In genomic region chr9:111056519-111056797, GRCm38 (mm10) we compare ENCODE assay signal across 8 mouse cellular contexts. TPM values are rescaled to one million over a fixed set of nuclear protein-coding genes. Genes with fewer than 3 reads are reported as not detected.
DNase-seq lines count a peak whose midpoint lies in the region; ATAC-seq lines count a peak whose summit lies in the region.

No protein-coding gene starts in this region.

- no peaks in the 10 kb centered on the region for H3K27me3 ChIP-seq in kidney, embryonic 16.5 days (ENCODE audit: insufficient read depth, low read length)
- H3K27me3 ChIP-seq in hindbrain, embryonic 16.5 days (replicated peaks; ENCODE audit: control insufficient read depth, insufficient read depth, low read length), result no peaks in the 10 kb centered on the region
- no peaks in the 10 kb centered on the region for H3K27me3 ChIP-seq in midbrain, embryonic 15.5 days (replicated peaks)

- H3K9me3 ChIP-seq in kidney, embryonic 16.5 days (ENCODE audit: low read length), result no peaks in the 10 kb centered on the region
- no peaks in the 10 kb centered on the region for H3K9me3 ChIP-seq in hindbrain, embryonic 16.5 days (ENCODE audit: control insufficient read depth, low read length)
- no peaks in the 10 kb centered on the region for H3K9me3 ChIP-seq in midbrain, embryonic 15.5 days

- no peaks in the 10 kb centered on the region for H3K36me3 ChIP-seq in kidney, embryonic 16.5 days (ENCODE audit: insufficient read depth, low read length)
- H3K36me3 ChIP-seq in hindbrain, embryonic 16.5 days (ENCODE audit: control insufficient read depth, insufficient read depth, low read length), result no peaks in the 10 kb centered on the region
- no peaks in the 10 kb centered on the region for H3K36me3 ChIP-seq in midbrain, embryonic 15.5 days (replicated peaks)

- no peak for ATAC-seq in kidney, embryonic 16.5 days (ENCODE audit: low FRiP score, low TSS enrichment)
- no peak for ATAC-seq in hindbrain, embryonic 16.5 days
- ATAC-seq in midbrain, embryonic 15.5 days (replicated peaks), result no peak

- no peak overlapping the region for H3K27ac ChIP-seq in kidney, embryonic 16.5 days (ENCODE audit: low read length)
- peak overlapping the region; percentile 73 for H3K27ac ChIP-seq in brown adipose tissue, adult 24 weeks (replicated peaks; ENCODE audit: low read depth, low read length)
- no peak overlapping the region for H3K27ac ChIP-seq in hindbrain, embryonic 16.5 days (ENCODE audit: low read depth, low read length)
- no peak overlapping the region for H3K27ac ChIP-seq in midbrain, embryonic 15.5 days

- WGBS in kidney, embryonic 16.5 days, result 4% methylated on average over 11 of the region's 11 CpGs
- WGBS in hindbrain, embryonic 16.5 days, result 45% methylated on average over 11 of the region's 11 CpGs
- 35% methylated on average over 11 of the region's 11 CpGs for WGBS in midbrain, embryonic 15.5 days

- H3K9ac ChIP-seq in kidney, embryonic 16.5 days (replicated peaks; ENCODE audit: low read length), result peak overlapping the region; percentile 63
- 0 out of 2 replicates have a peak overlapping the region, but pooled peaks have one; percentile 6 for H3K9ac ChIP-seq in hindbrain, embryonic 16.5 days (ENCODE audit: low read depth, low read length)
- no peak overlapping the region for H3K9ac ChIP-seq in midbrain, embryonic 15.5 days

- DNase-seq in kidney, postnatal 10 days, result no peak
- DNase-seq in urinary bladder, postnatal 10 days (ENCODE audit: low spot score), result no peak
- DNase-seq in embryo, embryonic 10 days (ENCODE audit: low spot score), result no peak
- DNase-seq in adrenal gland, adult 2 months, result no peak

- peaks cover 11% of the 10 kb centered on the region; the same call in 1 of the 2 replicates for H3K4me1 ChIP-seq in kidney, embryonic 16.5 days (ENCODE audit: insufficient read depth, low read length)
- peaks cover 4% of the 10 kb centered on the region for H3K4me1 ChIP-seq in brown adipose tissue, adult 24 weeks (ENCODE audit: control insufficient read depth, insufficient read depth, insufficient read length, low read length)
- H3K4me1 ChIP-seq in hindbrain, embryonic 16.5 days (ENCODE audit: control insufficient read depth, insufficient read depth, low read depth, low read length), result no peaks in the 10 kb centered on the region
- H3K4me1 ChIP-seq in midbrain, embryonic 15.5 days, result no peaks in the 10 kb centered on the region

- peak overlapping the region; percentile 50 for H3K4me3 ChIP-seq in kidney, embryonic 16.5 days (ENCODE audit: low read length)
- peak overlapping the region; percentile 73 for H3K4me3 ChIP-seq in brown adipose tissue, adult 24 weeks (ENCODE audit: insufficient read depth, low read depth, low read length)
- H3K4me3 ChIP-seq in hindbrain, embryonic 16.5 days (ENCODE audit: low read length), result peak overlapping the region; percentile 19
- H3K4me3 ChIP-seq in midbrain, embryonic 15.5 days, result no peak overlapping the region

- H3K4me2 ChIP-seq in kidney, embryonic 16.5 days (replicated peaks; ENCODE audit: low read depth, low read length), result peak overlapping the region; percentile 59
- peak overlapping the region; percentile 46 for H3K4me2 ChIP-seq in hindbrain, embryonic 16.5 days (ENCODE audit: low read length)
- H3K4me2 ChIP-seq in midbrain, embryonic 15.5 days, result peak overlapping the region; percentile 11

RNA-seq across cellular contexts. Expression of gene Ccrl2, which starts 0.9 kb away (rescaled TPM):
- 0.96 and 1.2 TPM in 2 replicates for polyA plus RNA-seq in kidney, embryonic 16.5 days (2015; fragmentation: Nextera tagmentation; extraction: Ambion mirVana)
- 1.3 and 1.6 TPM in 2 replicates for polyA plus RNA-seq in brown adipose tissue, adult 24 weeks (2012; ENCODE audit: insufficient read depth, insufficient read length, missing spikeins)
- 0.86 and 1.2 TPM in 2 replicates for polyA plus RNA-seq in hindbrain, embryonic 16.5 days (2015; fragmentation: Nextera tagmentation; extraction: Ambion mirVana)
- polyA plus RNA-seq in midbrain, embryonic 15.5 days (2015; fragmentation: Nextera tagmentation; extraction: Ambion mirVana), result 1.1 and 1.2 TPM in 2 replicates
- 10 to 100 TPM in 1 of 2 experiments, 1 to 10 TPM in 1; 8.0 to 10.1 TPM for total RNA-seq in adrenal gland, adult 2 months (2021)
- polyA plus RNA-seq in adrenal gland, adult 2 months (2012; rRNA removed), result 4.8 and 5.2 TPM in 2 replicates

RNA-seq across cellular contexts. Expression of gene Ltf, which starts 37.4 kb away (rescaled TPM):
- polyA plus RNA-seq in kidney, embryonic 16.5 days (2015; fragmentation: Nextera tagmentation; extraction: Ambion mirVana), result 1.8 and 3.1 TPM in 2 replicates
- polyA plus RNA-seq in brown adipose tissue, adult 24 weeks (2012; ENCODE audit: insufficient read depth, insufficient read length, missing spikeins), result not detected in 2 replicates
- 1.0 and 1.3 TPM in 2 replicates for polyA plus RNA-seq in hindbrain, embryonic 16.5 days (2015; fragmentation: Nextera tagmentation; extraction: Ambion mirVana)
- polyA plus RNA-seq in midbrain, embryonic 15.5 days (2015; fragmentation: Nextera tagmentation; extraction: Ambion mirVana), result 1.4 and 1.9 TPM in 2 replicates
- total RNA-seq in adrenal gland, adult 2 months (2021), result 1 to 10 TPM in 1 of 2 experiments, under 1 TPM in 1; 0.86 to 2.1 TPM
- 0.26 TPM in 1 of 2 replicates, not detected in the other for polyA plus RNA-seq in adrenal gland, adult 2 months (2012; rRNA removed)
